Mouse (Mus musculus) limb, embryonic 13.5 days (tissue): ENCODE data around the gene Ppp4r2. TPM values are rescaled to one million over a fixed set of nuclear protein-coding genes. Genes with fewer than 3 reads are reported as not detected.
A peak's percentile ranks its signal among the peaks of the same experiment; 100 is the strongest.

Experiments
- ATAC-seq: fragments of 200-750 bp; cut with Nextera tagmentation; 2 replicates; pipeline ENCODE4 v1.8.0; 2017; ENCODE audit warnings: low read depth, moderate number of reproducible peaks, moderate TSS enrichment; ENCODE audit not compliant: low FRiP score
- H3K27ac ChIP-seq: fragments of 300-500 bp; sonication (generic); 2 replicates; pipeline ENCODE4 v1.5.1; 2015; ENCODE audit warnings: inconsistent platforms, mild to moderate bottlenecking, moderate library complexity
- H3K27me3 ChIP-seq: fragments of 300-500 bp; sonication (generic); 2 replicates; pipeline ENCODE4 v1.6.1; 2015; ENCODE audit warnings: mild to moderate bottlenecking, inconsistent platforms
- H3K36me3 ChIP-seq: fragments of 300-500 bp; sonication (generic); 2 replicates; pipeline ENCODE4 v1.6.1; 2015; ENCODE audit warnings: inconsistent platforms, mild to moderate bottlenecking, moderate library complexity
- H3K4me1 ChIP-seq: fragments of 300-500 bp; sonication (generic); 2 replicates; pipeline ENCODE4 v1.6.1; 2015; ENCODE audit warnings: inconsistent platforms
- H3K4me2 ChIP-seq: fragments of 300-500 bp; sonication (generic); replicated peaks from 2 replicates; pipeline ENCODE4 v1.6.1; 2015; ENCODE audit warnings: inconsistent platforms, mild to moderate bottlenecking, moderate library complexity
- H3K4me3 ChIP-seq: fragments of 300-500 bp; sonication (generic); 2 replicates; pipeline ENCODE4 v1.5.1; 2015; ENCODE audit warnings: moderate library complexity, mild to moderate bottlenecking, inconsistent platforms
- H3K9ac ChIP-seq: fragments of 300-500 bp; sonication (generic); 2 replicates; pipeline ENCODE4 v1.6.1; 2015; ENCODE audit warnings: mild to moderate bottlenecking, inconsistent platforms
- H3K9me3 ChIP-seq: fragments of 300-500 bp; sonication (generic); 2 replicates; pipeline ENCODE4 v1.6.1; 2016; ENCODE audit warnings: inconsistent platforms
- WGBS: fragments of 180-500 bp; shearing (Covaris S2); methylation state at CpG from one replicate; pipeline ENCODE4 v1.1.7; 2015; 5-methylcytosine and 5-hydroxymethylcytosine counted together
- polyA plus RNA-seq: library from polyadenylated mRNA; unstranded; fragments of >200 nt; fragmentation: Nextera tagmentation; extraction: Ambion mirVana; gene quantifications from 2 replicates; pipeline ENCODE4 v1.2.1, GENCODE M21; 2015

The Ppp4r2 gene
- polyA plus RNA-seq, 1 experiment from 2014 or later: 24.9 TPM

GRCm38 (mm10) chr6:100873191-100873590 is 39.8 kb downstream of the Ppp4r2 start:
- Histone ChIP-seq H3K4me1 (no peaks in the 10 kb centered on the region), H3K4me3 (no peak overlapping the region), H3K36me3 (peaks cover under 1% of the 10 kb centered on the region; the same call in 1 of the 2 replicates), H3K9me3 (peaks cover 8% of the 10 kb centered on the region; the same call in 1 of the 2 replicates), H3K9ac (no peak overlapping the region), H3K4me2 (no peak overlapping the region), H3K27ac (no peak overlapping the region), H3K27me3 (0 out of 2 replicates have a peak, but pooled peaks cover 3% of the 10 kb centered on the region)
- WGBS: 73% methylated on average over 6 of the region's 6 CpGs
- no peak for ATAC-seq

GRCm38 (mm10) chr6:100875862-100876623 is 42.6 kb downstream of the Ppp4r2 start:
- Histone ChIP-seq H3K4me2 (no peak overlapping the region), H3K27ac (no peak overlapping the region), H3K27me3 (peaks cover 23% of the 10 kb centered on the region), H3K36me3 (no peaks in the 10 kb centered on the region), H3K9ac (no peak overlapping the region), H3K4me3 (no peak overlapping the region), H3K4me1 (no peaks in the 10 kb centered on the region), H3K9me3 (0 out of 2 replicates have a peak, but pooled peaks cover 4% of the 10 kb centered on the region)
- ATAC-seq: no peak
- 68% methylated on average over 20 of the region's 20 CpGs for WGBS

- H3K4me2 ChIP-seq: no peak overlapping the region
- no peaks in the 10 kb centered on the region for H3K4me1 ChIP-seq
- 0 out of 2 replicates have a peak, but pooled peaks cover 4% of the 10 kb centered on the region for H3K9me3 ChIP-seq
- H3K36me3 ChIP-seq: no peaks in the 10 kb centered on the region
- no peak overlapping the region for H3K4me3 ChIP-seq
- no peak overlapping the region for H3K9ac ChIP-seq
- H3K27ac ChIP-seq: no peak overlapping the region
- WGBS: 85% methylated on average over 12 of the region's 12 CpGs
- H3K27me3 ChIP-seq: peaks cover 28% of the 10 kb centered on the region
- ATAC-seq: no peak
Measured at GRCm38 (mm10) chr6:100876624-100877017, 43.2 kb downstream of the Ppp4r2 start.

GRCm38 (mm10) chr6:100878546-100878945 is 45.1 kb downstream of the Ppp4r2 start:
- no peak overlapping the region for H3K27ac ChIP-seq
- H3K4me3 ChIP-seq: no peak overlapping the region
- H3K4me1 ChIP-seq: peaks cover 2% of the 10 kb centered on the region; the same call in 1 of the 2 replicates
- H3K9ac ChIP-seq: no peak overlapping the region
- H3K36me3 ChIP-seq: no peaks in the 10 kb centered on the region
- peaks cover 33% of the 10 kb centered on the region for H3K27me3 ChIP-seq
- no peak overlapping the region for H3K4me2 ChIP-seq
- no peak for ATAC-seq
- 0 out of 2 replicates have a peak, but pooled peaks cover 4% of the 10 kb centered on the region for H3K9me3 ChIP-seq
- 88% methylated on average over 13 of the region's 13 CpGs for WGBS

GRCm38 (mm10) chr6:100879607-100880006 is 46.2 kb downstream of the Ppp4r2 start:
- peaks cover 2% of the 10 kb centered on the region; the same call in 1 of the 2 replicates for H3K4me1 ChIP-seq
- no peak for ATAC-seq
- H3K27ac ChIP-seq: no peak overlapping the region
- H3K4me3 ChIP-seq: no peak overlapping the region
- H3K9me3 ChIP-seq: 0 out of 2 replicates have a peak, but pooled peaks cover 4% of the 10 kb centered on the region
- H3K9ac ChIP-seq: no peak overlapping the region
- H3K36me3 ChIP-seq: no peaks in the 10 kb centered on the region
- H3K4me2 ChIP-seq: no peak overlapping the region
- 39% methylated on average over 10 of the region's 10 CpGs for WGBS
- H3K27me3 ChIP-seq: peaks cover 37% of the 10 kb centered on the region

GRCm38 (mm10) chr6:100881657-100882056 is 48.2 kb downstream of the Ppp4r2 start:
- no peak for ATAC-seq
- no peak overlapping the region for H3K27ac ChIP-seq
- WGBS: 82% methylated on average over 9 of the region's 9 CpGs

GRCm38 (mm10) chr6:100882381-100883213 is 49.2 kb downstream of the Ppp4r2 start:
- Histone ChIP-seq H3K27ac (no peak overlapping the region), H3K9ac (no peak overlapping the region), H3K4me1 (peaks cover 2% of the 10 kb centered on the region; the same call in 1 of the 2 replicates), H3K27me3 (peaks cover 39% of the 10 kb centered on the region), H3K36me3 (no peaks in the 10 kb centered on the region), H3K9me3 (0 out of 2 replicates have a peak, but pooled peaks cover under 1% of the 10 kb centered on the region), H3K4me2 (peak overlapping the region; percentile 46), H3K4me3 (no peak overlapping the region)
- no peak for ATAC-seq
- 9% methylated on average over 15 of the region's 15 CpGs for WGBS

More at GRCm38 (mm10) chr6:100881657-100882056, 48.2 kb downstream of the Ppp4r2 start:
- no peak overlapping the region for H3K9ac ChIP-seq
- H3K4me3 ChIP-seq: no peak overlapping the region
- no peak overlapping the region for H3K4me2 ChIP-seq
- peaks cover 2% of the 10 kb centered on the region; the same call in 1 of the 2 replicates for H3K4me1 ChIP-seq
- H3K36me3 ChIP-seq: no peaks in the 10 kb centered on the region
- peaks cover 35% of the 10 kb centered on the region for H3K27me3 ChIP-seq
- 0 out of 2 replicates have a peak, but pooled peaks cover 4% of the 10 kb centered on the region for H3K9me3 ChIP-seq

GRCm38 (mm10) chr6:100883233-100883632 is 49.8 kb downstream of the Ppp4r2 start:
- H3K9me3 ChIP-seq: no peaks in the 10 kb centered on the region
- peaks cover 39% of the 10 kb centered on the region for H3K27me3 ChIP-seq
- no peak for ATAC-seq
- 49% methylated on average over 13 of the region's 13 CpGs for WGBS
- H3K4me1 ChIP-seq: peaks cover 2% of the 10 kb centered on the region; the same call in 1 of the 2 replicates
- H3K36me3 ChIP-seq: no peaks in the 10 kb centered on the region
- H3K4me2 ChIP-seq: no peak overlapping the region
- no peak overlapping the region for H3K9ac ChIP-seq
- H3K4me3 ChIP-seq: no peak overlapping the region
- no peak overlapping the region for H3K27ac ChIP-seq

GRCm38 (mm10) chr6:100884594-100885225 is 51.3 kb downstream of the Ppp4r2 start:
- 91% methylated on average over 12 of the region's 12 CpGs for WGBS

GRCm38 (mm10) chr6:100885376-100885775 is 52.0 kb downstream of the Ppp4r2 start:
- Histone ChIP-seq H3K27ac (no peak overlapping the region), H3K4me3 (no peak overlapping the region), H3K27me3 (peaks cover 34% of the 10 kb centered on the region), H3K36me3 (no peaks in the 10 kb centered on the region), H3K9ac (no peak overlapping the region), H3K4me1 (peaks cover 2% of the 10 kb centered on the region; the same call in 1 of the 2 replicates), H3K9me3 (no peaks in the 10 kb centered on the region), H3K4me2 (no peak overlapping the region)
- 62% methylated on average over 7 of the region's 7 CpGs for WGBS
- no peak for ATAC-seq

More at GRCm38 (mm10) chr6:100884594-100885225, 51.3 kb downstream of the Ppp4r2 start:
- H3K9me3 ChIP-seq: no peaks in the 10 kb centered on the region
- H3K27ac ChIP-seq: no peak overlapping the region
- H3K4me2 ChIP-seq: no peak overlapping the region
- no peak overlapping the region for H3K9ac ChIP-seq
- H3K27me3 ChIP-seq: peaks cover 38% of the 10 kb centered on the region
- peaks cover 2% of the 10 kb centered on the region; the same call in 1 of the 2 replicates for H3K4me1 ChIP-seq
- no peak overlapping the region for H3K4me3 ChIP-seq
- no peak for ATAC-seq
- H3K36me3 ChIP-seq: no peaks in the 10 kb centered on the region

GRCm38 (mm10) chr6:100887012-100887411 is 53.6 kb downstream of the Ppp4r2 start:
- no peak overlapping the region for H3K9ac ChIP-seq
- H3K4me1 ChIP-seq: peaks cover 2% of the 10 kb centered on the region; the same call in 1 of the 2 replicates
- 87% methylated on average over 9 of the region's 9 CpGs for WGBS
- H3K9me3 ChIP-seq: no peaks in the 10 kb centered on the region
- ATAC-seq: no peak
- no peak overlapping the region for H3K27ac ChIP-seq
- no peak overlapping the region for H3K4me2 ChIP-seq
- H3K36me3 ChIP-seq: no peaks in the 10 kb centered on the region
- no peak overlapping the region for H3K4me3 ChIP-seq
- peaks cover 18% of the 10 kb centered on the region for H3K27me3 ChIP-seq
